Mouse (Mus musculus): ENCODE results near the gene Zfp874a.

DNA sequence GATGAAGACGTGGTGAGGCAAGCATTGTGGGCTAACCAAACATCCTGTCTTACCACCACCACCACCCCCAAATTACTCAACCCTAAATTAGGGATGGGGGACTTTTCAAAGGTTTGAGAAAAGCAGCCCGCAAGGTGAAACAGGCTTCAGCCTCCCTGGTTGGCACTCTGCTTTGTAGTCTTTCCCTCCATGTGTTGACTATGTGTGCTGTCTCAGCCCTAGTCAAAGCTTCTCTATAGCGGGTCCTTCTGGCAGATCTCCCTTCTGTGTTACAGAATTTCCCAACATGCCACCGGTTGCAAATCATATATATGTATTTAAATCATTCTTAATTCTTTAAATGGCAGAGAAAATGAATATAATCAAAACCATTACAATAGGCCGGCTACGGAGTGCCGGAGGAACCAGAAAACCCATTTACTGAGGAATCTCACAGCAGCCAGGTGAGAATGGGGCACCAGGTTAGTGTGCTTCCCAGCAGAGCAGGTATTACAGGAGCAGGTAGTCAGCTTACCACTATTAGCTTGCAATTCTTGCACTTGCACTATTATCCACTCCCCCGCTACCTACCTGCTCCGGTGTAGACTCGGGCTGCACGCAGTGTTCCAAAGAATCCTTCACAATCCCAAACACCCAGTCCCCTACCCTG lies 30.7 kb downstream of the Zfp874a start:
- no peak for TF ChIP-seq EP300 (IDR thresholded peaks at IDR 0.05; ENCODE audit: low read depth)
- TF ChIP-seq CTCF (IDR thresholded peaks at IDR 0.05; ENCODE audit: low read depth), result no peak
